Mouse (Mus musculus) thymus, postnatal 25 days (tissue): ENCODE data around the gene Gm13289.
A peak's percentile ranks its signal among the peaks of the same experiment; 100 is the strongest.
"Not testable (repeated sequence)": the region's sequence is repeated elsewhere in the genome, so short reads cannot be mapped to it uniquely, and the experiment has no call there.

Experiments
- DNase-seq: peaks from one replicate; pipeline ENCODE4 v3.0.0; 2022

Gene Gm13289

DNA sequence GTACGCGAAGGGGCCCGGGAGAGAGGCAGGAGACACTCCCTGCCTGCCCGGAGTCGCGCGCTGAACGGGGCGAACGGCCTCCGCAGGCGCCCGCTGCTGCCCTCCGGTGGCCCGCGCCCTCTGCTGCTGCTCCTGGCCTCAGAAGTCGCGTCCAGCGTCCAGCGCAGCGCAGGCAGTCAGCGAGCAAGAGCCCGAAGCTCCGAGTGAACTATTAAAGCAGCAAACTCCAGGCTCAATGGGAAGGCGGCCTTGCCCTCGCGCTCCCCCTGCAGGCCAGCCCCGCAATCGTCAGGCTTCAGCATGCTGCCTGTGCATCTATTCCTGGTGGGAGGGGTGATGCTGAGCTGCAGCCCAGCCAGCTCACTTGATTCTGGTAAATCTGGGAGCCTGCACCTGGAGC lies at the start of gene Gm13289:
TSS of gene Gm13289 (plus strand) at position 301 of the 400 bp plus-strand sequence.
- not testable (repeated sequence) for DNase-seq

DNA sequence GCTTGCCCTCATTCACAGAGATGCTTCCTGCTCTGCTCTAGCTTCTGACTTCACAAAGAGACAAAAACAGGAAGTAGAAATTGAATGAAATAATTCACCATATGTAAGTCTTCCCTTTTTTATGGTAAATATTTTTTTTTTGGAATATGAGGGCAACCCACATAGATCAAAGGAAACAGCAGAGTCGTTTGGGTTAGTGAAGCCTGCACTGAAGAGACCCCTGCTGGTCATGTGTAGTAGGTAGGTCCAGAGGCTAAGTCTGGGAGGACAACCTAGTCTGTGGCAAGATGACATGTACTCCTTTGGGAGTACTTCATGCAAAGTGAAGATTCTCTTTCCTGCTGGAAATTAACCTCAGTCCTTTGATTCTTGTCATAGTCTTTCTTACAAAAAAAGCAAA lies 49.4 kb upstream of the Gm13289 start:
- DNase-seq, result peak; percentile 58

DNA sequence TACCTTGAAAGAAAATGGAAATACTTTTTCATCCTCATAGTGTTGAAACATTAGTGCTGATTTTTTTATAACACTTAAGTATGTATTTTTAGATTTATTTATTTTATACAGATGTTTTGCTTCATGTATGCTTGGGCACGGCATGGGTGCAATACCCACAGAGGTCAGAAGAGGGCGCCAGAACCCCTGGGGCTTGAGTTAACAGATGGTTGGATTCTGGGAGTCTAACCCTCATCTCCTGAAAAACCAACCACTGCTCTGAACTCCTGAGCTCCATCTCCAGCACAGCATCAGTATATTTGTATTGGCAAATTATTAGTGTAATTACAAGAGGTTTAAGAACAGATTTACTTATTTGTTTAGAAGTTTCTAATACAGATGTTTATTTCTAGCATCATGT lies 38.2 kb upstream of the Gm13289 start:
- peak; percentile 79 for DNase-seq

DNA sequence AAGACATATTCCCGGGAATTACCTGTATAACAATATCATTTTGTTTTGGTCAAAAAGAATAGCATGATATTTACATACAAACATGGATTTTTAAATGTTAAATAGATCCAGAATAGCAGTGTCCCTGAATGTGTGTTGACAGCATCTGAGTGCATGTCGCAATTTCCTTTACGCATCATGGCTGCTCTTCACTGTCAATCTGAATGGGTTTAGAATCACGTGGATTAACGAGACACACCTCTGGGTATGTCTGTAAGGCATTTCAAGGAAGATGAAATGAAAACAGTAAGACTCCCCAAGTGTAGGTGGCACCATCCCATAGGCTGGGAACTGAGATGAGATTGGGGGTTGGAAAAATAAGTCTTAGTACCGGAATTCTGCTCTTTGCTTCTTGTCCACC lies 37.7 kb upstream of the Gm13289 start:
- DNase-seq, result no peak

DNA sequence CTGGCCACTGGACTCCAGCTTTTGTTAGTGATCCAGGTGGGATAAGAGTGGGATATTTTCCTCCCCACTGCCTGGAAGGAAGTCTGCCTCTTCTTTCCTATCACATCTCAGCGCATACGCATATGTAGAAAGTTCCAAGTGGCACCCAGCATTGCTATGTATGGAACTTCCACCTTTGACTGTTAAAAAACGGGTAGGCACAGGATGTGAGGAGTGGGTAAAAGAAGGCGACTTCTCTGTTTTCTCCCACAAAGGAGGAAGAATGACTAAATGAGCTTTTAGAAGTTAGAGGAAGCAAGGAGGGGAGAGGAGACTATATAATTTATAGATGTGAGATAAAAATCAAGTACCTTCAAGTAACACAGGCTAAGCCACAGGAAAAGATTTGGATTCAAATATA lies 35.3 kb upstream of the Gm13289 start:
- DNase-seq, result no peak

DNA sequence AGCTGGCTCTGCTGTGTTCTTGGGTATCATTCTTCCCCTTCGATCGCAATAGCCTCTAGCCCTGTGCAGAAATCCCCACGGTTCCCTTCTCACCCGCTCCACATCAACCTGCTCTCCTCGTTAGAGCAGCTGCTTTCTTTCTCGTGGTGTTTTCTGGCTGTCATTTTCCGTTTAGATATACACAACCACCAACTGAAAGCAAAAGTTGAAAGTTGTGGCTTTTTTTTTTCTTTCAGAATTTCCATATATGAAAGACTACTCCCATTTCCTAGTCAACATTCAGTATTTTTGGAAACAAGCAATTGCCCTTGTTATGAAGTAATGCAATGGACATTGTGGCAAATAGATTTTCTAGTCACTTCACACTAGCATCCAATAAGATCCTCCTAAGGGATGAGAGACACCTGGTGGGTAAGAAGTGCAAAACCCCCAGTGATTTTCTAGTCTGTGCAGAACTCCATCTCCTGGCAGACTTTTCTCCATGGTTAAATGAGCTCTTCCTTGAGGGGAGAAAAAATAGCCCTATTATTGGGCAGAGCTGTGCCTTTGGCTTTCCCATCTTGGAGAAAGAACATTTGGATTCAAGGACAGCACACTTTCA lies 33.9 kb upstream of the Gm13289 start:
- no peak for DNase-seq

DNA sequence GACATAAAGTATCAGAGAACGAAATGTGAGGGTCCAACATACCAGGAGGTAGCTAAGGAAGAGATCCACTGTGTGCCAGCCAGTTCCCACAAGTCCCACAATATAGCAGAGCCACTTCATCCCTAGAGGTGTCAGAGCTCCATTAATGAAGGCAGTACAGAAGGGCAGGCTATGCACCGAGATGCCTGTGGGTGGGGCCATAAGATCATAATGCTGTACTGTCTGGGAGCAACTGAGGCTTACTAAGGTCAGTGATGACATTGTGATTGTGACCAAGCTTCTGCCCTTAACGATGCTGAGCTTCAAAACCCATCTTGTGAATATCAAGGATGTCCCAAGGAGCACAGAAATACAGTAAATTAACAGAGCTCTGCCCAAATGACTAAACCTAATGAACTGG lies 32.5 kb upstream of the Gm13289 start:
- DNase-seq, result peak; percentile 26

DNA sequence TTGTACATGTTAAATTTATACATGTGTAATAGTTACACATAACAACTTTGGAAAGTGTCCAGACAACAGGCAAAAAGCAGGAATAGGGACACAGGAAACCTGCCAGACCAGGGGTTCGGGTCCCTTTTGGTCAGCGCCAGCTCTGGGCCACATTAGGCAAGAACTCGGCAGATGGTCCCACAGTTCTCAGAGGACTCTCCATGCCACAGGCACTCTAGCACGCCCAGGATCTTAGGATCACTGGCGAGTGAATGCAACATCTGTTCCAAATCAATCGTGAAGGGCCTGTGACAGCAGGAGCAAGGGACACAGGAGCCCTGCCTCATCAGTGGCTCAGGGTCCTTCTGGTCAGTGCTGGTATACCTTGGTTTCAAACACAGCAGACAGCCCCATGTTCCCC lies 26.8 kb upstream of the Gm13289 start:
- no peak for DNase-seq

DNA sequence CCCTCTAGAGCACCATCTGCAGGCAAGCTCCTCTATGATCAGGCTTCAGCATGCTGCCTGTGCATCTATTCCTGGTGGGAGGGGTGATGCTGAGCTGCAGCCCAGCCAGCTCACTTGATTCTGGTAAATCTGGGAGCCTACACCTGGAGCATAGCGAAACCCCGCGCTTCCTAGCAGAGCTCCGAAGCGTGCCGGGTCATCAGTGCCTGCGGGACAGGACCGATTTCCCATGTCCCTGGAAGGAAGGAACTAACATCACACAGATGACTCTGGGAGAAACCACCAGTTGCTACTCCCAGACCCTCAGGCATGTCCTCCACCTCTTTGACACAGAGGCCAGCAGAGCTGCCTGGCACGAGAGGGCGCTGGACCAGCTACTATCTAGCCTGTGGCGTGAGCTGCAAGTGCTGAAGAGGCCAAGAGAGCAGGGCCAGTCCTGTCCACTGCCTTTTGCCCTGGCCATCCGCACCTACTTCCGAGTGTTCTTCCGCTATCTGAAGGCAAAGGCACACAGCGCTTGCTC lies 21.8 kb upstream of the Gm13289 start, which contains the start of gene Gm13271:
TSS of gene Gm13271 (plus strand) at position 51 of the 523 bp plus-strand sequence.
- DNase-seq, result peak; percentile 68

DNA sequence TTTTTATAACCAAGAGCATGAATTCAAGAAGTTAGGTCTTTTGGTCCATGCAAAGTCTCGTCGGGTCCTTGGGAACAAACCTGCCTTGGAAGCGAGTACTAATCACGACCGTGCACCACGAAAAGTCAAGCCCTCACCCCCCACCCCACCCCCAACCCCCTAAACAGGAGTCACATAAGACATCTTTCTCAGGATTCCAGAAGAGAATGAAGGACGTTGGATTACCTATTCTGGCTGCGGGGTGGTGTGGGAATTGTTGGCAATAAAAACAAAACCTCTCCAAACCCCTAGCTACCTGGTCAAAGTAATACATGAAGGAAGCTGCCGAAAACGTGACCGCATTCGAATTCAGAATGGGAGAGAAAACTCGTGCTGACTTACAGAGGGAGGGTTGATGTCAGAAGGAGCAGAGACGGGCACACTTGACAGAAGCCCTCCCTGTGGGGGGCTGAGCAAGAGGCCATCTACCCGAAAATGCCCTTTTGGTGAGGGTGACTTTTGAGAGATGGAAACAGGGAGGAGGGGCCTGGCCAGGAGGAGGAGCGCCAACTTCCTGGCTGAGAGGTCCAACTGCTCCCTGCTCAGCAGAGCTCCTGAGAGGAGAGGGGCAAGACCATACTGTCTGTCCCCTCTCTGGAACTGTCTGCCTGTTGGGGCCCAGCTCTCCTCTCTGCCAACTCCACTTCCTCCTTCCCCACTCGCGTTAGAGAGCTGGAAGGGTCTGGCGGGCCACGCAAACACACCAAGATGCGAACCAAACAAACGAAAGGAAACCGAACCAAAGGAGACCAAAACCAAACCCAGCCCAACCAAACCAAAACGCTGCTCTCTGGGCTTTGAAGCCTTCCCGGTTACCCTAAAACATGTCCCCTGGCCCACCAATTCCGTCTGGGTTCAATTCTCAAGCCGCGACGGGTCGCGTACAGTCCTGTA lies 19.9 kb upstream of the Gm13289 start:
- peak; percentile 37 for DNase-seq

DNA sequence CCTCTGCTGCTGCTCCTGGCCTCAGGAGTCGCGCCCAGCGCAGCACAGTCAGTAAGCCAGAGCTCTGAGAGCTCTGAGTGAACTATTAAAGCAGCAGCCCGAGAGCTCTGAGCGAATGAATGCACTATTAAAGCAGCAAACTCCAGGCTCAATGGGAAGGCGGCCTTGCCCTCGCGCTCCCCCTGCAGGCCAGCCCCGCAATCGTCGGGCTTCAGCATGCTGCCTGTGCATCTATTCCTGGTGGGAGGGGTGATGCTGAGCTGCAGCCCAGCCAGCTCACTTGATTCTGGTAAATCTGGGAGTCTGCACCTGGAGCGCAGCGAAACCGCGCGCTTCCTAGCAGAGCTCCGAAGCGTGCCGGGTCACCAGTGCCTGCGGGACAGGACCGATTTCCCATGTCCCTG lies 19.1 kb upstream of the Gm13289 start:
- peak; percentile 90 for DNase-seq

DNA sequence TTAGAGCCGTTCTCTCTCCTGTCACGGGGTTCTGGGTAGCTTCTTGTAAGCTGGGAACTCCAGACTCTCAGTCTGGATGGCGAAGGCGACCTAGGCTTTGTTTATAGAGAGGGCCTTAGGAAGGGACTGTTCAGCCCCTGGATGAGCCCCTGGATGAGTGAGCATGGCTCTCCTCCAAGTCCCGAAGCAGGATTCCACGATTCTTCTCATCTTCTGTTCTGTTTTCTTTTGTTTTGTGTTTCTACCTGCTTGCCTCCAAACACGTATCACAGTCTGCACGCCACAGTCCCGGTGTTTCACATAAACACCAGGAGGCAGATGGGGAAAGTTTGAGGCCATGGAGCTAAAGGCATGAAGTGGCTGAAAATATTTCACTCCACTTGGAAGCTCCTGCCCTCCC lies 18.0 kb upstream of the Gm13289 start:
- DNase-seq, result not testable (repeated sequence)

DNA sequence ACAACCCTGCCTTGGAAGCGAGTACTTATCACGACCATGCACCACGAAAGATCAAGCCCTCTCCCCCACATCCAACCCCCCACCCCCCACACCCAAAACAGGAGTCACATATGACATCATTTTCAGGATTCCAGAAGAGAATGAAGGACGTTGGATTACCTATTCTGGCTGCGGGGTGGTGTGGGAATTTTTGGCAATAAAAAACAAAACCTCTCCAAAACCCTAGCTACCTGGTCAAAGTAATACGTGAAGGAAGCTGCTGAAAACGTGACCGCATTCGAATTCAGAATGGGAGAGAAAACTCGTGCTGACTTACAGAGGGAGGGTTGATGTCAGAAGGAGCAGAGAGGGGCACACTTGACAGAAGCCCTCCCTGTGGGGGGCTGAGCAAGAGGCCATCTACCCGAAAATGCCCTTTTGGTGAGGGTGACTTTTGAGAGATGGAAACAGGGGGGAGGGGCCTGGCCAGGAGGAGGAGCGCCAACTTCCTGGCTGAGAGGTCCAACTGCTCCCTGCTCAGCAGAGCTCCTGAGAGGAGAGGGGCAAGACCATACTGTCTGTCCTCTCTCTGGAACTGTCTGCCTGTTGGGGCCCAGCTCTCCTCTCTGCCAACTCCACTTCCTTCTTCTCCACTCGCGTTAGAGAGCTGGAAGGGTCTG lies 17.0 kb upstream of the Gm13289 start, which contains the start of gene Gm13283:
TSS of gene Gm13283 (plus strand) at position 510 of the 659 bp plus-strand sequence.
- DNase-seq, result peak; percentile 28

DNA sequence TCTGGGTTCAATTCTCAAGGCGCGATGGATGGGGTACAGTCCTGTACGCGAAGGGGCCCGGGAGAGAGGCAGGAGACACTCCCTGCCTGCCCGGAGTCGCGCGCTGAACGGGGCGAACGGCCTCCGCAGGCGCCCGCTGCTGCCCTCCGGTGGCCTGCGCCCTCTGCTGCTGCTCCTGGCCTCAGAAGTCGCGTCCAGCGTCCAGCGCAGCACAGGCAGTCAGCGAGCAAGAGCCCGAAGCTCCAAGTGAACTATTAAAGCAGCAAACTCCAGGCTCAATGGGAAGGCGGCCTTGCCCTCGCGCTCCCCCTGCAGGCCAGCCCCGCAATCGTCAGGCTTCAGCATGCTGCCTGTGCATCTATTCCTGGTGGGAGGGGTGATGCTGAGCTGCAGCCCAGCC lies 16.3 kb upstream of the Gm13289 start:
- peak; percentile 55 for DNase-seq

DNA sequence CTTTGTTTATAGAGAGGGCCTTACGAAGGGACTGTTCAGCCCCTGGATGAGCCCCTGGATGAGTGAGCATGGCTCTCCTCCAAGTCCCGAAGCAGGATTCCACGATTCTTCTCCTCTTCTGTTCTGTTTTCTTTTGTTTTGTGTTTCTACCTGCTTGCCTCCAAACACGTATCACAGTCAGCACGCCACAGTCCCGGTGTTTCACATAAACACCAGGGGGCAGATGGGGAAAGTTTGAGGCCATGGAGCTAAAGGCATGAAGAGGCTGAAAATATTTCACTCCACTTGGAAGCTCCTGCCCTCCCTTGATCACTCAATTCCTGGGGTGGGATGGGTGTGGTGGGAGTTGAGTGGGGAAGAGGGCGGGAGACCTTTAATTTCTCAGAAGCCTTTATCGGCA lies 14.9 kb upstream of the Gm13289 start:
- peak; percentile 90 for DNase-seq

DNA sequence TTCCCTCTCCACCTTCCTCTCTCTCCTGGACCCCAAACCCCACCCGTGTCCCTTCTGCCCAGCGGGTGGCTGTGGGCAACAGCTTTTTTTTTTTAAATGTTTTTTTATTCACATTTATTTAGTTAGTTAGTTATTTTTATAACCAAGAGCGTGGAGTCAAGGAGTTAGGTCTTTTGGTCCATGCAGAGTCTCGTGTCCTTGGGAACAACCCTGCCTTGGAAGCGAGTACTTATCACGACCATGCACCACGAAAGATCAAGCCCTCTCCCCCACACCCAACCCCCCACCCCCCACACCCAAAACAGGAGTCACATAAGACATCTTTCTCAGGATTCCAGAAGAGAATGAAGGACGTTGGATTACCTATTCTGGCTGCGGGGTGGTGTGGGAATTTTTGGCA lies 14.4 kb upstream of the Gm13289 start:
- peak; percentile 24 for DNase-seq

DNA sequence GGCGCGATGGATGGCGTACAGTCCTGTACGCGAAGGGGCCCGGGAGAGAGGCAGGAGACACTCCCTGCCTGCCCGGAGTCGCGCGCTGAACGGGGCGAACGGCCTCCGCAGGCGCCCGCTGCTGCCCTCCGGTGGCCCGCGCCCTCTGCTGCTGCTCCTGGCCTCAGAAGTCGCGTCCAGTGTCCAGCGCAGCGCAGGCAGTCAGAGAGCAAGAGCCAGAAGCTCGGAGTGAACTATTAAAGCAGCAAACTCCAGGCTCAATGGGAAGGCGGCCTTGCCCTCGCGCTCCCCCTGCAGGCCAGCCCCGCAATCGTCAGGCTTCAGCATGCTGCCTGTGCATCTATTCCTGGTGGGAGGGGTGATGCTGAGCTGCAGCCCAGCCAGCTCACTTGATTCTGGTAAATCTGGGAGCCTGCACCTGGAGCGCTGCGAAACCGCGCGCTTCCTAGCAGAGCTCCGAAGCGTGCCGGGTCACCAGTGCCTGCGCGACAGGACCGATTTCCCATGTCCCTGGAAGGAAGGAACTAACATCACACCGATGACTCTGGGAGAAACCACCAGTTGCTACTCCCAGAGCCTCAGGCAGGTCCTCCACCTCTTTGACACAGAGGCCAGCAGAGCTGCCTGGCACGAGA lies 13.2 kb upstream of the Gm13289 start:
- DNase-seq, result peak; percentile 38

DNA sequence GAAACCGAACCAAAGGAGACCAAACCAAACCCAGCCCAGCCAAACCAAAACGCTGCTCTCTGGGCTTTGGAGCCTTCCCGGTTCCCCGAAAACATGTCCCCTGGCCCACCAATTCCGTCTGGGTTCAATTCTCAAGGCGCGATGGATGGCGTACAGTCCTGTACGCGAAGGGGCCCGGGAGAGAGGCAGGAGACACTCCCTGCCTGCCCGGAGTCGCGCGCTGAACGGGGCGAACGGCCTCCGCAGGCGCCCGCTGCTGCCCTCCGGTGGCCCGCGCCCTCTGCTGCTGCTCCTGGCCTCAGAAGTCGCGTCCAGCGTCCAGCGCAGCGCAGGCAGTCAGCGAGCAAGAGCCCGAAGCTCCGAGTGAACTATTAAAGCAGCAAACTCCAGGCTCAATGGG lies 3.2 kb upstream of the Gm13289 start, which contains the start of gene Gm13290:
TSS of gene Gm13290 (plus strand) at position 301 of the 400 bp plus-strand sequence.
- not testable (repeated sequence) for DNase-seq

DNA sequence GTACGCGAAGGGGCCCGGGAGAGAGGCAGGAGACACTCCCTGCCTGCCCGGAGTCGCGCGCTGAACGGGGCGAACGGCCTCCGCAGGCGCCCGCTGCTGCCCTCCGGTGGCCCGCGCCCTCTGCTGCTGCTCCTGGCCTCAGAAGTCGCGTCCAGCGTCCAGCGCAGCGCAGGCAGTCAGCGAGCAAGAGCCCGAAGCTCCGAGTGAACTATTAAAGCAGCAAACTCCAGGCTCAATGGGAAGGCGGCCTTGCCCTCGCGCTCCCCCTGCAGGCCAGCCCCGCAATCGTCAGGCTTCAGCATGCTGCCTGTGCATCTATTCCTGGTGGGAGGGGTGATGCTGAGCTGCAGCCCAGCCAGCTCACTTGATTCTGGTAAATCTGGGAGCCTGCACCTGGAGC lies 2.8 kb downstream of the Gm13289 start, which contains the start of gene Gm13272:
TSS of gene Gm13272 (plus strand) at position 301 of the 400 bp plus-strand sequence.
- DNase-seq, result not testable (repeated sequence)

DNA sequence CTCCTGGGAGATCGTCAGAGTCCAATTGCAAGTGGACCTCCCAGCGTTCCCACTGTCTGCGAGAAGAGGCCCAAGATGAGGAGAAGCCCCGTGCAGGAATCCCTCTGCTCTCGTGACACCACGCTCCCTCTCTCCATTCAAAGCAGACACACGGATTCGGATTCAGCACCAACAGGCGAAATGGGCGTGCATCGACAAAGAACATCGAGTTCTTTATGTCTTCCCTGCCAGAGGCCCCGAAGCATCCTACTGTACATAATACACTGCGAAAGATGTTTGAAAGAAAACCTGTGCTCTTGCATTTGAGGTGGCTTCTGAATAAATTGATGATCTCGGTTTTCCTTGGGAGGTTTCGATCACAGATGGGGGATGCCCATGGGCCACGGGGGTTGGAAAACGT lies 3.6 kb downstream of the Gm13289 start:
- not testable (repeated sequence) for DNase-seq

DNA sequence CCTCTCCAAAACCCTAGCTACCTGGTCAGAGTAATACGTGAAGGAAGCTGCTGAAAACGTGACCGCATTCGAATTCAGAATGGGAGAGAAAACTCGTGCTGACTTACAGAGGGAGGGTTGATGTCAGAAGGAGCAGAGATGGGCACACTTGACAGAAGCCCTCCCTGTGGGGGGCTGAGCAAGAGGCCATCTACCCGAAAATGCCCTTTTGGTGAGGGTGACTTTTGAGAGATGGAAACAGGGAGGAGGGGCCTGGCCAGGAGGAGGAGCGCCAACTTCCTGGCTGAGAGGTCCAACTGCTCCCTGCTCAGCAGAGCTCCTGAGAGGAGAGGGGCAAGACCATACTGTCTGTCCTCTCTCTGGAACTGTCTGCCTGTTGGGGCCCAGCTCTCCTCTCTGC lies 5.1 kb downstream of the Gm13289 start, which contains the start of gene Ifnz:
TSS of gene Ifnz (plus strand) at position 301 of the 400 bp plus-strand sequence.
- DNase-seq, result not testable (repeated sequence)

DNA sequence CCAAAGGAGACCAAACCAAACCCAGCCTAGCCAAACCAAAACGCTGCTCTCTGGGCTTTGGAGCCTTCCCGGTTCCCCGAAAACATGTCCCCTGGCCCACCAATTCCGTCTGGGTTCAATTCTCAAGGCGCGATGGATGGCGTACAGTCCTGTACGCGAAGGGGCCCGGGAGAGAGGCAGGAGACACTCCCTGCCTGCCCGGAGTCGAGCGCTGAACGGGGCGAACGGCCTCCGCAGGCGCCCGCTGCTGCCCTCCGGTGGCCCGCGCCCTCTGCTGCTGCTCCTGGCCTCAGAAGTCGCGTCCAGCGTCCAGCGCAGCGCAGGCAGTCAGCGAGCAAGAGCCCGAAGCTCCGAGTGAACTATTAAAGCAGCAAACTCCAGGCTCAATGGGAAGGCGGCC lies 5.6 kb downstream of the Gm13289 start:
- not testable (repeated sequence) for DNase-seq
